Mouse (Mus musculus): Measurements from ENCODE around the gene Mllt3.

- TF ChIP-seq CTCF (IDR thresholded peaks at IDR 0.05; ENCODE audit: low read depth) (no peak), EP300 (IDR thresholded peaks at IDR 0.05; ENCODE audit: low read depth) (no peak)
Observed at GRCm38 (mm10) chr4:87893012-87893411, 140.2 kb downstream of the Mllt3 start.

All from heart, postnatal 0 days (tissue).